Mouse (Mus musculus): ENCODE results near the gene Zfp697.
"Not testable (repeated sequence)": the region's sequence is repeated elsewhere in the genome, so short reads cannot be mapped to it uniquely, and the experiment has no call there.

DNA sequence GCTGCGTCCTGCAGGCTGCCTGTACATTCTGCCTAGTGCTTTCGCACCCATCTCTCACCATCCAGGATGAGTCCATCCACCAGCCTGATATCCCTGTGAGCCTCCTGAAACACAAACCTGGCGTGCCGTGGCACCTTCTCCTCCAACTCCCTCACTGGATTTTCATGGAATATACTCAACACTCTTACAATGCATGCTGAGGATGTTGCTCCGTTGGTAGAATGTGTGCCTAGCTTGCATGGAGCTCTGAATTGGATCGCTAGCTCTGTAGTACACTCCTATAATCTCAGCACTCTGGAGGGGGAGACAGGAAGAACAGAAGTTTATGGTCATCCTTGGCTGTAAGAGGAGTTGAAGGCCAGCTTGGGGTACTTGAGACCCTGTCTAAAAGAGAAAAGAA is 23.6 kb downstream of the Zfp697 start:
- not testable (repeated sequence) for TF ChIP-seq CTCF, POLR2A (IDR thresholded peaks at IDR 0.05; ENCODE audit: insufficient read depth, low read depth, low read length)

Measured in olfactory bulb, adult 2 months (tissue).